Mouse (Mus musculus) megakaryocyte, embryonic 14.5 days (primary cell): ENCODE results near the gene Foxn3.

Experiments used
- FLI1 ChIP-seq: IDR thresholded peaks from 2 replicates; pipeline ENCODE4 v1.6.1; 2012; ENCODE audit warnings: low read length, inconsistent platforms, mixed read lengths
- GATA1 ChIP-seq: IDR thresholded peaks from 3 replicates; pipeline ENCODE4 v1.6.1; 2012; ENCODE audit warnings: mixed read lengths, low read length, inconsistent platforms, borderline replicate concordance

DNA sequence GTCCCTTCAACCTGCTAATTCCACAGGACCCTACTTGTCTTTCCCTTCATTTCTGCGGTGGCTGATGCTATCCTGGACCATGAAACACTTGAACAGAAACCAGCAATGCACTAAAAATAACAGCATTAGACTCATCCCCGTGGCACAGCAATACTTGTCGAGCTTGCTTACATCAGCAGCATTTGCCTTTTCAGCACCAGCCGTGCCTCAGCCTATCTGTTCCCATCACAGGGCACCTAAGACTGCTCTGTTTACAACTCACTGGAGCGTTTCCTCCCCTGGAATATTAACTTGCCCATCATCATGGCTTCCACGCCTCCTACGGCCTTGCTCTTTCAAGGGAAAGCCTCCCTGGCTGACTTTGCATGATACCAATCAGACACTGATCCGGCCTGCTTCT is 185.1 kb downstream of the Foxn3 start:
- TF ChIP-seq GATA1 (no peak), FLI1 (no peak)
